Mouse (Mus musculus) stomach, embryonic 14.5 days (tissue): ENCODE measurements at regions not wholly inside any gene's neighbourhood (a gene's known extent, or its start where the extent isn't known, plus 50 kb on each side); places are given as distances from the start of the nearest gene placed in this dataset.
"Not testable (repeated sequence)": the region's sequence is repeated elsewhere in the genome, so short reads cannot be mapped to it uniquely, and the experiment has no call there.

Experiments
- ATAC-seq: fragments of 200-750 bp; cut with Nextera tagmentation; 2 replicates; pipeline ENCODE4 v1.8.0; 2017; ENCODE audit warnings: low read depth, moderate TSS enrichment; ENCODE audit not compliant: insufficient number of reproducible peaks, insufficient read depth, low FRiP score
- H3K27ac ChIP-seq: fragments of 300-500 bp; sonication (generic); 2 replicates; pipeline ENCODE4 v1.5.1; 2014; ENCODE audit warnings: mild to moderate bottlenecking, low read length, moderate library complexity, mixed read lengths
- H3K27me3 ChIP-seq: fragments of 300-500 bp; sonication (generic); 2 replicates; pipeline ENCODE4 v1.6.1; 2014; ENCODE audit warnings: low read length, control low read depth, mixed read lengths; ENCODE audit not compliant: control insufficient read depth, insufficient read depth
- H3K36me3 ChIP-seq: fragments of 300-500 bp; sonication (generic); 2 replicates; pipeline ENCODE4 v1.6.1; 2014; ENCODE audit warnings: mild to moderate bottlenecking, control low read depth, low read length, moderate library complexity, mixed read lengths; ENCODE audit not compliant: control insufficient read depth, insufficient read depth
- H3K4me1 ChIP-seq: fragments of 300-500 bp; sonication (generic); 2 replicates; pipeline ENCODE4 v1.6.1; 2014; ENCODE audit warnings: low read length, control low read depth, mixed read lengths; ENCODE audit not compliant: control insufficient read depth, insufficient read depth
- H3K4me2 ChIP-seq: fragments of 300-500 bp; sonication (generic); replicated peaks from 2 replicates; pipeline ENCODE4 v1.6.1; 2014; ENCODE audit warnings: low read depth, low read length, control low read depth
- H3K4me3 ChIP-seq: fragments of 300-500 bp; sonication (generic); 2 replicates; pipeline ENCODE4 v1.5.1; 2014; ENCODE audit warnings: low read depth, low read length, control low read depth
- H3K9ac ChIP-seq: fragments of 300-500 bp; sonication (generic); replicated peaks from 2 replicates; pipeline ENCODE4 v1.6.1; 2014; ENCODE audit warnings: low read depth, mild to moderate bottlenecking, control low read depth, low read length, moderate library complexity, mixed read lengths
- H3K9me3 ChIP-seq: fragments of 300-500 bp; sonication (generic); 2 replicates; pipeline ENCODE4 v1.6.1; 2016; ENCODE audit warnings: low read depth, low read length, control low read depth; ENCODE audit not compliant: control insufficient read depth
- WGBS: fragments of 180-500 bp; shearing (Covaris S2); extraction: QIAGEN DNeasy Blood & Tissue Kit; methylation state at CpG from one replicate; pipeline ENCODE4 v1.1.7; 2014; 5-methylcytosine and 5-hydroxymethylcytosine counted together

GRCm38 (mm10) chr14:53390307-53390706, 863.6 kb downstream of the Dad1 start:
- H3K36me3 ChIP-seq, H3K4me3 ChIP-seq, H3K9ac ChIP-seq, H3K27me3 ChIP-seq, H3K4me1 ChIP-seq, H3K9me3 ChIP-seq, ATAC-seq, H3K4me2 ChIP-seq, H3K27ac ChIP-seq: not testable (repeated sequence)
- whole genome bisulfite sequencing: no CpG with 5 or more reads among the region's 1 CpGs

- not testable (repeated sequence) for H3K27ac ChIP-seq, H3K36me3 ChIP-seq, H3K27me3 ChIP-seq, H3K4me3 ChIP-seq, ATAC-seq, H3K4me2 ChIP-seq, H3K4me1 ChIP-seq, H3K9me3 ChIP-seq, H3K9ac ChIP-seq
- 70% methylated on average over 5 of the region's 6 CpGs for WGBS
These were observed 879.0 kb upstream of the Olfr1507 start for GRCm38 (mm10) chr14:53374591-53374990.

GRCm38 (mm10) chr14:53373777-53374468, 878.4 kb upstream of the Olfr1507 start:
- not testable (repeated sequence) for H3K4me2 ChIP-seq, H3K9ac ChIP-seq, H3K27ac ChIP-seq, H3K9me3 ChIP-seq, H3K27me3 ChIP-seq, H3K4me1 ChIP-seq, ATAC-seq, H3K36me3 ChIP-seq, H3K4me3 ChIP-seq
- no CpG with 5 or more reads among the region's 2 CpGs for WGBS

- H3K27me3 ChIP-seq: no peaks in the 10 kb centered on the region
- no peaks in the 10 kb centered on the region for H3K9me3 ChIP-seq
- no peak for ATAC-seq
- no peak overlapping the region for H3K4me2 ChIP-seq
- H3K36me3 ChIP-seq: no peaks in the 10 kb centered on the region
- H3K4me3 ChIP-seq: no peak overlapping the region
- no peak overlapping the region for H3K9ac ChIP-seq
- H3K27ac ChIP-seq: no peak overlapping the region
- H3K4me1 ChIP-seq: no peaks in the 10 kb centered on the region
- 69% methylated on average over 2 of the region's 2 CpGs for WGBS
These were observed 874.2 kb upstream of the Olfr1507 start for GRCm38 (mm10) chr14:53369776-53370175.

- 59% methylated on average over 1 of the region's 1 CpGs for WGBS
These were observed 871.9 kb upstream of the Olfr1507 start for GRCm38 (mm10) chr14:53367420-53367819.

GRCm38 (mm10) chr14:53363995-53364394, 868.4 kb upstream of the Olfr1507 start:
- not testable (repeated sequence) for H3K27ac ChIP-seq, H3K4me1 ChIP-seq, H3K4me3 ChIP-seq, H3K27me3 ChIP-seq, H3K36me3 ChIP-seq, H3K9me3 ChIP-seq, ATAC-seq, H3K4me2 ChIP-seq, H3K9ac ChIP-seq
- WGBS: 77% methylated on average over 5 of the region's 5 CpGs

More at GRCm38 (mm10) chr14:53367420-53367819, 871.9 kb upstream of the Olfr1507 start:
- H3K4me3 ChIP-seq, H3K27ac ChIP-seq, H3K4me1 ChIP-seq, H3K36me3 ChIP-seq, H3K9me3 ChIP-seq, H3K4me2 ChIP-seq, H3K9ac ChIP-seq, ATAC-seq, H3K27me3 ChIP-seq: not testable (repeated sequence)

- WGBS: 54% methylated on average over 2 of the region's 2 CpGs
- H3K27me3 ChIP-seq, H3K27ac ChIP-seq, H3K36me3 ChIP-seq, H3K4me2 ChIP-seq, H3K9ac ChIP-seq, H3K9me3 ChIP-seq, ATAC-seq, H3K4me1 ChIP-seq, H3K4me3 ChIP-seq: not testable (repeated sequence)
These were observed 866.5 kb upstream of the Olfr1507 start for GRCm38 (mm10) chr14:53362054-53362453.

GRCm38 (mm10) chr14:53357498-53357897, 861.9 kb upstream of the Olfr1507 start:
- ATAC-seq, H3K27me3 ChIP-seq, H3K4me2 ChIP-seq, H3K4me3 ChIP-seq, H3K36me3 ChIP-seq, H3K4me1 ChIP-seq, H3K27ac ChIP-seq, H3K9ac ChIP-seq, H3K9me3 ChIP-seq: not testable (repeated sequence)
- WGBS: 70% methylated on average over 1 of the region's 2 CpGs

- H3K4me3 ChIP-seq, H3K27me3 ChIP-seq, H3K4me1 ChIP-seq, H3K36me3 ChIP-seq, H3K9ac ChIP-seq, H3K27ac ChIP-seq, H3K4me2 ChIP-seq, ATAC-seq, H3K9me3 ChIP-seq: not testable (repeated sequence)
- no CpG with 5 or more reads among the region's 1 CpGs for WGBS
These were observed 861.2 kb upstream of the Olfr1507 start for GRCm38 (mm10) chr14:53356783-53357182.
